ENCODE assay signal across 8 mouse cellular contexts in the genomic region with DNA sequence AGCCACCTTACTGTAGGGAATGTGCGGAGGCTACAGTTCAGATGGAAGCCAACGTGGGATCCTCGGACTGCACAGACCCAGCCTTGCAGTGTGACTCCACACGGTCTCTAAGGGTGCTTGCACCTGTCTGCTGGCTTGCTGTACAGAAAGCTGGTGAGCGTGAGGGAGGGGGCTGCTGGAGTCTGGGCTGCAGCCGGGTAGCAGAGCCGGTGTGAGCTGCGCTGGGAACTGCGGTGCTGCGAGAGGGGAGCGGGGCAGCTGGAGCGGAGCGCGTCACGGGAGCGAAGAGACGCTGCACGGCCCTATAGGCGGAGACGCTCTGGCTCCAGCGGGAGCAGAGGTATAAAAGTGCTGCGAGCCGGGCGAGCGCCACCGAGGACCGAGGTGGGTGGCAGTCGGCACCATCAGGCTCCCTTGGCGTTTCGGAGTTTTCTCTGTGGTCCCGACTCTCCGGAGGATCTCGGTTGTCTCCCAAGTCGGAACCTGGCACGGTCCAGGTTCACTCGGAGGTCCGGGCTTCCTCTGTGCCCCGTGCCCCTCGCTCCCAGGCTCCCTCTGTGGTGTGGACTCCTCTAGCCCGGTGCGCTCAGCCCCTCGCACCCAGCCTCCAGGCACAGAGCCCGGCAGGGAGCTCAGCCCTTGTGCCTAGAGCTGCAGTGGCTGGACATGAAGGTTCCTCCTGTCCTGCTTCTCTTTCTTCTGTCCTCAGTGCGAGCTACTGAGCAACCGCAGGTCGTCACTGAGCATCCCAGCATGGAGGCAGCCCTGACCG. TPM values are rescaled to one million over a fixed set of nuclear protein-coding genes. Genes with fewer than 3 reads are reported as not detected.
A peak's percentile ranks its signal among the peaks of the same experiment; 100 is the strongest.
DNase-seq lines count a peak whose midpoint lies in the region; ATAC-seq and TF ChIP-seq lines count a peak whose summit lies in the region.

Gene Gpr83 (plus strand): TSS at position 343 of the 772 bp plus-strand sequence.

- DNase-seq in kidney, postnatal 10 days = peak; percentile 37
- no peak for DNase-seq in kidney, adult 2 months
- peak; percentile 82 for DNase-seq in brain, embryonic 14.5 days (ENCODE audit: low read depth)
- peak; percentile 57 to 65 for DNase-seq in layer of hippocampus, postnatal 36 days
- DNase-seq in midbrain, embryonic 11.5 days (ENCODE audit: low spot score, missing footprints) = peak; percentile 94
- DNase-seq in telencephalon, adult 2 months (ENCODE audit: low read depth, low spot score) = peak; percentile 44
- no peak for DNase-seq in spleen, postnatal 36 days (ENCODE audit: low spot score in 2 of 2)

- no peaks in the 10 kb centered on the region for H3K36me3 ChIP-seq in kidney, adult 2 months (ENCODE audit: control insufficient read depth, insufficient read depth, low read length)
- H3K36me3 ChIP-seq in heart, embryonic 14.5 days (ENCODE audit: control insufficient read depth, insufficient read depth, low read length) = no peaks in the 10 kb centered on the region
- H3K36me3 ChIP-seq in midbrain, embryonic 11.5 days (ENCODE audit: control insufficient read depth, insufficient read depth, low read length) = no peaks in the 10 kb centered on the region

- WGBS in kidney, adult 2 months = 2% methylated on average over 47 of the region's 47 CpGs
- WGBS in heart, embryonic 14.5 days = 3% methylated on average over 47 of the region's 47 CpGs
- WGBS in midbrain, embryonic 11.5 days = 2% methylated on average over 47 of the region's 47 CpGs

- H3K4me1 ChIP-seq in kidney, adult 2 months (ENCODE audit: control insufficient read depth, insufficient read depth, low read length) = no peaks in the 10 kb centered on the region
- peaks cover 0 to 2% of the 10 kb centered on the region in 2 experiments; a peak in 2 of 4 replicates for H3K4me1 ChIP-seq in heart, embryonic 14.5 days (ENCODE audit: control insufficient read depth in 2 of 2, insufficient read depth in 2 of 2, low read length in 2 of 2)
- H3K4me1 ChIP-seq in midbrain, embryonic 11.5 days (ENCODE audit: control insufficient read depth, insufficient read depth, low read length) = peaks cover 7% of the 10 kb centered on the region; the same call in 1 of the 2 replicates

- no peak within 1 kb of the TSS; the same call in 1 of the 2 replicates for H3K9ac ChIP-seq in heart, embryonic 14.5 days (ENCODE audit: low read length)
- H3K9ac ChIP-seq in midbrain, embryonic 11.5 days (ENCODE audit: low read length) = peak within 1 kb of the TSS; percentile 57

- no peak for TF ChIP-seq CTCF in kidney, adult 2 months (conservative IDR thresholded peaks at IDR 0.05; ENCODE audit: insufficient read depth, insufficient read length, low read depth, low read length)
- TF ChIP-seq CTCF in brain, embryonic 14.5 days (IDR thresholded peaks at IDR 0.05; ENCODE audit: borderline replicate concordance, extremely low read depth, insufficient read depth, insufficient read length) = no peak

- H3K27me3 ChIP-seq in kidney, adult 2 months (replicated peaks; ENCODE audit: control insufficient read depth, insufficient read depth, low read length) = no peaks in the 10 kb centered on the region
- H3K27me3 ChIP-seq in heart, embryonic 14.5 days (ENCODE audit: control insufficient read depth, insufficient read depth, low read length) = peaks cover 65% of the 10 kb centered on the region
- H3K27me3 ChIP-seq in midbrain, embryonic 11.5 days (ENCODE audit: control insufficient read depth, insufficient read depth, low read length) = peaks cover 24% of the 10 kb centered on the region

- ATAC-seq in heart, embryonic 14.5 days (ENCODE audit: insufficient number of reproducible peaks, insufficient read depth, low FRiP score, low read depth) = no peak; the same call in 1 of the 2 replicates
- peak; percentile 93 for ATAC-seq in midbrain, embryonic 11.5 days (ENCODE audit: low FRiP score)

- no peak within 1 kb of the TSS for H3K4me3 ChIP-seq in kidney, adult 2 months (ENCODE audit: insufficient read depth, low read depth, low read length)
- peak within 1 kb of the TSS; percentile 46 to 52 for H3K4me3 ChIP-seq in heart, embryonic 14.5 days (ENCODE audit: control insufficient read depth in 1 of 2, insufficient read depth in 1 of 2, low read depth in 1 of 2, low read length in 2 of 2)
- peak within 1 kb of the TSS; percentile 39 for H3K4me3 ChIP-seq in midbrain, embryonic 11.5 days (ENCODE audit: low read depth, low read length)

- peak within 1 kb of the TSS; percentile 87 for H3K4me2 ChIP-seq in heart, embryonic 14.5 days (ENCODE audit: low read length)
- peak within 1 kb of the TSS; percentile 90 for H3K4me2 ChIP-seq in midbrain, embryonic 11.5 days

- TF ChIP-seq POLR2A in kidney, adult 2 months (IDR thresholded peaks at IDR 0.05; ENCODE audit: low read depth, low read length) = no peak
- TF ChIP-seq POLR2A in brain, embryonic 14.5 days (IDR thresholded peaks at IDR 0.05; ENCODE audit: borderline replicate concordance, extremely low read depth, insufficient read depth, insufficient read length, poor library complexity, severe bottlenecking) = no peak

- no peaks in the 10 kb centered on the region for H3K9me3 ChIP-seq in heart, embryonic 14.5 days (ENCODE audit: control insufficient read depth, low read length)
- no peaks in the 10 kb centered on the region for H3K9me3 ChIP-seq in midbrain, embryonic 11.5 days (ENCODE audit: control insufficient read depth, low read length)

- no peak within 1 kb of the TSS for H3K27ac ChIP-seq in kidney, adult 2 months (ENCODE audit: insufficient read depth, low read depth, low read length)
- no peak within 1 kb of the TSS for H3K27ac ChIP-seq in heart, embryonic 14.5 days (replicated peaks in 1 of 2; ENCODE audit: control insufficient read depth in 1 of 2, insufficient read depth in 1 of 2, low read depth in 2 of 2, low read length in 2 of 2)
- no peak within 1 kb of the TSS for H3K27ac ChIP-seq in midbrain, embryonic 11.5 days (ENCODE audit: low read depth, low read length)

RNA-seq across cellular contexts. Expression of gene Gpr83, which starts in this region (rescaled TPM):
- 0.11 and 0.30 TPM in 2 replicates for polyA plus RNA-seq in kidney, adult 2 months (2012; rRNA removed)
- polyA plus RNA-seq in brain, embryonic 14.5 days (2012; rRNA removed) = 1.6 and 2.2 TPM in 2 replicates
- 0.18 TPM in 1 of 2 replicates, not detected in the other for polyA plus RNA-seq in heart, embryonic 14.5 days (2014; fragmentation: Nextera tagmentation; extraction: Ambion mirVana)
- 10 to 100 TPM; 13.0 to 13.8 TPM for total RNA-seq in layer of hippocampus, postnatal 36 days (2021)
- polyA plus RNA-seq in midbrain, embryonic 11.5 days (2014; fragmentation: Nextera tagmentation; extraction: Ambion mirVana) = 0.26 and 0.34 TPM in 2 replicates

Comparison
In these comparisons a context has a peak if more than half of its experiments do, and no peak if none do; other contexts are left out.
1. DNase-seq: peak in kidney, postnatal 10 days (single experiment), brain, embryonic 14.5 days (single experiment), layer of hippocampus, postnatal 36 days (2 of 2) and telencephalon, adult 2 months (single experiment); none in kidney, adult 2 months (single experiment) and spleen, postnatal 36 days (0 of 2).
2. Peak in DNase-seq, ATAC-seq, H3K4me3 ChIP-seq, H3K9ac ChIP-seq and H3K4me2 ChIP-seq in midbrain, embryonic 11.5 days; RNA of the gene not detected or under 1 TPM.